Mouse (Mus musculus): ENCODE measurements around the gene Hdac10. TPM values are rescaled to one million over a fixed set of nuclear protein-coding genes. Genes with fewer than 3 reads are reported as not detected.

Gene Hdac10
- polyA plus RNA-seq, 1 experiment from 2014 or later = 29.2 TPM

GRCm38 (mm10) chr15:89076156-89076731, 52.3 kb downstream of the Hdac10 start:
- H3K27ac ChIP-seq (ENCODE audit: low read depth, low read length) = peak overlapping the region; percentile 90
- H3K4me2 ChIP-seq (ENCODE audit: low read length) = peak overlapping the region; percentile 65
- peak; percentile 68; the same call in 1 of the 2 replicates for ATAC-seq
- no peaks in the 10 kb centered on the region for H3K36me3 ChIP-seq (ENCODE audit: control insufficient read depth, insufficient read depth, low read length)
- H3K4me1 ChIP-seq (ENCODE audit: control insufficient read depth, insufficient read depth, low read depth, low read length) = peaks cover 28% of the 10 kb centered on the region
- peak overlapping the region; percentile 96 for H3K9ac ChIP-seq (ENCODE audit: low read depth, low read length)
- no peaks in the 10 kb centered on the region for H3K27me3 ChIP-seq (replicated peaks; ENCODE audit: control insufficient read depth, insufficient read depth, low read length)
- H3K4me3 ChIP-seq (ENCODE audit: low read length) = peak overlapping the region; percentile 89
- WGBS = under 1% methylated on average over 27 of the region's 39 CpGs
- no peaks in the 10 kb centered on the region for H3K9me3 ChIP-seq (ENCODE audit: control insufficient read depth, low read length)

- H3K9ac ChIP-seq (ENCODE audit: low read depth, low read length) = peak overlapping the region; percentile 96
- H3K4me1 ChIP-seq (ENCODE audit: control insufficient read depth, insufficient read depth, low read depth, low read length) = peaks cover 28% of the 10 kb centered on the region
- under 1% methylated on average over 40 of the region's 59 CpGs for WGBS
- no peaks in the 10 kb centered on the region for H3K9me3 ChIP-seq (ENCODE audit: control insufficient read depth, low read length)
- H3K4me2 ChIP-seq (ENCODE audit: low read length) = peak overlapping the region; percentile 65
- no peaks in the 10 kb centered on the region for H3K27me3 ChIP-seq (replicated peaks; ENCODE audit: control insufficient read depth, insufficient read depth, low read length)
- H3K36me3 ChIP-seq (ENCODE audit: control insufficient read depth, insufficient read depth, low read length) = peaks cover 1% of the 10 kb centered on the region; the same call in 1 of the 2 replicates
- ATAC-seq = peak; percentile 93
- H3K4me3 ChIP-seq (ENCODE audit: low read length) = peak overlapping the region; percentile 89
- peak overlapping the region; percentile 90 for H3K27ac ChIP-seq (ENCODE audit: low read depth, low read length)
These were observed 52.9 kb downstream of the Hdac10 start for GRCm38 (mm10) chr15:89075478-89076147.

GRCm38 (mm10) chr15:89074613-89075477, 53.7 kb downstream of the Hdac10 start, which contains the start of gene Trabd:
Trabd (plus strand) TSS chr15:89075124.
- Histone ChIP-seq H3K27me3 (replicated peaks; ENCODE audit: control insufficient read depth, insufficient read depth, low read length) (no peaks in the 10 kb centered on the region), H3K36me3 (ENCODE audit: control insufficient read depth, insufficient read depth, low read length) (peaks cover 5% of the 10 kb centered on the region; the same call in 1 of the 2 replicates), H3K4me1 (ENCODE audit: control insufficient read depth, insufficient read depth, low read depth, low read length) (peaks cover 28% of the 10 kb centered on the region), H3K4me3 (ENCODE audit: low read length) (peak within 1 kb of the TSS; percentile 89), H3K9ac (ENCODE audit: low read depth, low read length) (peak within 1 kb of the TSS; percentile 96), H3K4me2 (ENCODE audit: low read length) (peak within 1 kb of the TSS; percentile 65), H3K27ac (ENCODE audit: low read depth, low read length) (peak within 1 kb of the TSS; percentile 90), H3K9me3 (ENCODE audit: control insufficient read depth, low read length) (no peaks in the 10 kb centered on the region)
- WGBS = 20% methylated on average over 11 of the region's 11 CpGs
- ATAC-seq = peak; percentile 38; the same call in 1 of the 2 replicates

GRCm38 (mm10) chr15:89073993-89074603, 54.4 kb downstream of the Hdac10 start:
- Histone ChIP-seq H3K4me2 (ENCODE audit: low read length) (no peak overlapping the region; the same call in 1 of the 2 replicates), H3K27ac (ENCODE audit: low read depth, low read length) (no peak overlapping the region), H3K27me3 (replicated peaks; ENCODE audit: control insufficient read depth, insufficient read depth, low read length) (no peaks in the 10 kb centered on the region), H3K9me3 (ENCODE audit: control insufficient read depth, low read length) (no peaks in the 10 kb centered on the region), H3K36me3 (ENCODE audit: control insufficient read depth, insufficient read depth, low read length) (peaks cover 6% of the 10 kb centered on the region; the same call in 1 of the 2 replicates), H3K4me1 (ENCODE audit: control insufficient read depth, insufficient read depth, low read depth, low read length) (peaks cover 28% of the 10 kb centered on the region), H3K9ac (ENCODE audit: low read depth, low read length) (0 out of 2 replicates have a peak overlapping the region, but pooled peaks have one; percentile 0), H3K4me3 (ENCODE audit: low read length) (no peak overlapping the region)
- 82% methylated on average over 10 of the region's 10 CpGs for WGBS
- ATAC-seq = no peak

Small RNA genes lying within 50 kb of the gene (microRNA-seq; reads per million reads assigned to microRNA genes)
- 0.83 reads per million for gene Mir7118

Other genes starting within 250 kb of the Hdac10 start
- 0.06 and 0.13 TPM in 2 replicates for gene Ttll8, start 174.3 kb downstream of the Hdac10 start, polyA plus RNA-seq (2015; fragmentation: Nextera tagmentation; extraction: Ambion mirVana)
- 39.1 and 52.9 TPM in 2 replicates for gene Mlc1, start 149.7 kb downstream of the Hdac10 start, polyA plus RNA-seq (2015; fragmentation: Nextera tagmentation; extraction: Ambion mirVana)
- 0.05 and 0.09 TPM in 2 replicates for gene Mov10l1, start 145.8 kb downstream of the Hdac10 start, polyA plus RNA-seq (2015; fragmentation: Nextera tagmentation; extraction: Ambion mirVana)
- 9.5 and 11.9 TPM in 2 replicates for gene Panx2, start 69.0 kb downstream of the Hdac10 start, polyA plus RNA-seq (2015; fragmentation: Nextera tagmentation; extraction: Ambion mirVana)
- gene Trabd, start 53.6 kb downstream of the Hdac10 start, polyA plus RNA-seq (2015; fragmentation: Nextera tagmentation; extraction: Ambion mirVana) = 39.2 and 39.5 TPM in 2 replicates
- 16.4 and 17.9 TPM in 2 replicates for gene Selenoo, start 39.6 kb downstream of the Hdac10 start, polyA plus RNA-seq (2015; fragmentation: Nextera tagmentation; extraction: Ambion mirVana)
- 15.2 and 16.4 TPM in 2 replicates for gene Tubgcp6, start 5.6 kb downstream of the Hdac10 start, polyA plus RNA-seq (2015; fragmentation: Nextera tagmentation; extraction: Ambion mirVana)
- gene Mapk12, start 12.0 kb upstream of the Hdac10 start, polyA plus RNA-seq (2015; fragmentation: Nextera tagmentation; extraction: Ambion mirVana) = 4.1 and 4.4 TPM in 2 replicates
- 23.7 and 28.3 TPM in 2 replicates for gene Mapk11, start 20.9 kb upstream of the Hdac10 start, polyA plus RNA-seq (2015; fragmentation: Nextera tagmentation; extraction: Ambion mirVana)
- 85.2 and 106 TPM in 2 replicates for gene Plxnb2, start 52.1 kb upstream of the Hdac10 start, polyA plus RNA-seq (2015; fragmentation: Nextera tagmentation; extraction: Ambion mirVana)
- 86.6 and 93.2 TPM in 2 replicates for gene Dennd6b, start 67.8 kb upstream of the Hdac10 start, polyA plus RNA-seq (2015; fragmentation: Nextera tagmentation; extraction: Ambion mirVana)
- 59.4 and 71.5 TPM in 2 replicates for gene Ppp6r2, start 82.9 kb upstream of the Hdac10 start, polyA plus RNA-seq (2015; fragmentation: Nextera tagmentation; extraction: Ambion mirVana)
- gene Sbf1, start 186.6 kb upstream of the Hdac10 start, polyA plus RNA-seq (2015; fragmentation: Nextera tagmentation; extraction: Ambion mirVana) = 93.2 and 102 TPM in 2 replicates
- gene Adm2, start 194.0 kb upstream of the Hdac10 start, polyA plus RNA-seq (2015; fragmentation: Nextera tagmentation; extraction: Ambion mirVana) = not detected in 2 replicates
- gene Miox, start 205.7 kb upstream of the Hdac10 start, polyA plus RNA-seq (2015; fragmentation: Nextera tagmentation; extraction: Ambion mirVana) = not detected in 2 replicates
- gene Lmf2, start 227.0 kb upstream of the Hdac10 start, polyA plus RNA-seq (2015; fragmentation: Nextera tagmentation; extraction: Ambion mirVana) = 33.0 and 38.5 TPM in 2 replicates
- 115 and 122 TPM in 2 replicates for gene Ncaph2, start 227.0 kb upstream of the Hdac10 start, polyA plus RNA-seq (2015; fragmentation: Nextera tagmentation; extraction: Ambion mirVana)
- gene Sco2, start 245.1 kb upstream of the Hdac10 start, polyA plus RNA-seq (2015; fragmentation: Nextera tagmentation; extraction: Ambion mirVana) = 16.7 and 20.2 TPM in 2 replicates
- 2.6 TPM in 2 replicates for gene Tymp, start 248.3 kb upstream of the Hdac10 start, polyA plus RNA-seq (2015; fragmentation: Nextera tagmentation; extraction: Ambion mirVana)

All from hindbrain, embryonic 16.5 days (tissue).